Mouse (Mus musculus) kidney, adult 2 months (tissue): ENCODE measurements around the gene Tpt1.

Source experiments
- CTCF ChIP-seq: fragments of 200-500 bp; conservative IDR thresholded peaks from 2 replicates; pipeline ENCODE4 v1.5.1; 2011; ENCODE audit warnings: low read depth, mild to moderate bottlenecking, control low read depth, low read length, moderate library complexity, mixed read lengths; ENCODE audit not compliant: insufficient read depth, insufficient read length
- POLR2A ChIP-seq: fragments of 200-500 bp; IDR thresholded peaks from one replicate; pipeline ENCODE4 v1.6.1; 2011; ENCODE audit warnings: low read depth, low read length, control low read depth

DNA sequence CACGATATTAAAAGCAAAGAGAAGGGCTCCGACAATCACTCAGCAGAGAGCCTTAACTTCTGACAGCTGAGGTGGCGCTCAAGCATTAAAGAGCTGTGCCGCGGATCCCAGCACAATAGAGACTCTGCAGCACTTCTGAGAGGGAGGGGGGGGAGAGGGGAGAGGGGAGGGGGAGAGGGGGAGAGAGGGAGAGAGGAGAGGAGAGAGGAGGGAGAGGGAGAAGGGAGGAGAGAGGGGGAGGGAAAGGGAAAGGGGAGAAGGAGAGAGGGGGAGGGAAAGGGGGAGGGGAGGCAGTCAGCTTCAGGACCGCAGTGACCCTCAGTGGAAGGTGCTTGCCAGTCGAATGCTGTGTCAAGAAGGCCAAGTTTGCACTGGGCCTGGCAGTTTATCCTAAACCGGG is 34.1 kb downstream of the Tpt1 start:
- no peak for TF ChIP-seq CTCF
- no peak for TF ChIP-seq POLR2A
